Mouse (Mus musculus): ENCODE data around the gene Sertad3. TPM values are rescaled to one million over a fixed set of nuclear protein-coding genes. Genes with fewer than 3 reads are reported as not detected.

The Sertad3 gene
- total RNA-seq (2015) (2.5 and 2.9 TPM in 2 replicates), total RNA-seq (2017) (6.1 and 7.6 TPM in 2 replicates)

DNA sequence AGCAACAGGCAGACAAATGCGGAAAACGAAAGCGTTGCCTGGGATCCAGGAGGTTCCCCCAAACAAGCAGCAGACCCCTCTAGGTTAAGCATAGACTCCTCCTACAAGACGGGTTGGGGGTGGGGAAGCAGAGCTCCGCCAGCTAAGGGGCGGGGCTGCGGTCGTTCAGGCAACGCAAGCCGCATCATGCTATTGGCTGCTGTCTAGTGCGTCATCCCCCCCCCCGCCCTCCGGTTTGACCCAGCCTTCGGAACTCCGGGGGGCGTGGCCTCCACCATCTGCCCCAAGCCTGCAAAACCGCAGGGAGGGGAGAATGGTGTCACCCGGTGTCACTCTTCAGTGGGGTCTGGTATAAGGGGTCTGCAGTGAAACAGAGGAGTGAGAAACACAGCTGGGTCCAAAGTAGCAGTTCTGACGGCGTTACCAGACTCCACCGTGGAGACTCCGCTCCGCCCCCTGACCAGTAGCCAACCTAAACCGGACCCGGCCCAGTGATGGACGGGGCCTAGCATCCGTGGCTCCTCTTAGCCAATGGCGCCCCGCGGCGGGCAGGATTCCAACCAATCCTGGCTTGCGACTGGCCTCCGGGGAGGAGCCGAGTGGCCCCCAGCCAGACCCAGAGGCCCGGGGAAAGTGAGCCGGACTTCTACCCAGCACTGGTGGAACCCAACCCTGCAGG, at the start of gene Sertad3:
Gene Sertad3, plus strand, starts transcription at position 613 of the 679 bp plus-strand sequence.
- ATAC-seq (replicated peaks; ENCODE audit: poor library complexity), result peak; percentile 71

- ATAC-seq (replicated peaks; ENCODE audit: poor library complexity), result no peak
These were observed 46.2 kb upstream of the Sertad3 start for GRCm38 (mm10) chr7:27427387-27427786.

- no peak for ATAC-seq (replicated peaks; ENCODE audit: poor library complexity)
These were observed 45.6 kb upstream of the Sertad3 start for GRCm38 (mm10) chr7:27428002-27428401.

DNA sequence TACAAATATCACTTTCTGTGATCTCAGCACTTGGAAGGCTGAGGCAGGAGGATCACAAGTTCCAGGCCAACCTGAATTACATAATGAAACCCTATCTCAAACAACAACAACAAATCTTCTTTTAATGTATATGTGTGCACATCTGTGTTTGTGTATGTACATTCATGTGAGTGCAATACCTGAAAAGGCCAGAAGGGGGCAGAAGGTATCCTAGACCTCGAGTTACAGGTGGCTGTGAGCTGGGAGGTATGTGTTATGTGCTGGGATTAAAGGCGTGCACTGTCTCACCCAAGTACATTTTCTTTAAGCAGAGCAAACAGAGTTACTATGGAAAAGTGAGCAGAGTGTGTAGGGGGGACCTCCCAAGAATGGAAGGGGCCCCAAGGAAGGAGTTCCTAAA, 44.4 kb upstream of the Sertad3 start:
- no peak for ATAC-seq (replicated peaks; ENCODE audit: poor library complexity)

DNA sequence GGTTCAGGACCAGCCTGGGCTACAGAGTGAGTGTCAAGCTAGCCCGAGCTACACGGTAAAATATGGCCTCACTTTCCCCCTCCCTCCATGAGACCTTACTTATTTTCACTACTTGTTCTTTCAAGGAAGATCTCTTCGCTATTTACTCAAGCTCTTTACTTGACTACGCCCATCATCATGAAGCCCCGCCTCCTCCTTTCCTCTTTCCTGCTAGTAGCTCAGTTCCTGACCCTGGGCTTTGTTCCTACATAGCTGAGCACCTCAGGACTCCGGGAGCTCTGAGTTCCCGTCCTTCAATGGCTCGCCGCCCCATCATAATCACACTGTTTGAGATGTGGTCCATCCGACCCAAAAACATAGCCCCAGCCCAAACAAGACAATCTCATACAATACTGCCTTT, 40.2 kb upstream of the Sertad3 start:
- no peak for ATAC-seq (replicated peaks; ENCODE audit: poor library complexity)

DNA sequence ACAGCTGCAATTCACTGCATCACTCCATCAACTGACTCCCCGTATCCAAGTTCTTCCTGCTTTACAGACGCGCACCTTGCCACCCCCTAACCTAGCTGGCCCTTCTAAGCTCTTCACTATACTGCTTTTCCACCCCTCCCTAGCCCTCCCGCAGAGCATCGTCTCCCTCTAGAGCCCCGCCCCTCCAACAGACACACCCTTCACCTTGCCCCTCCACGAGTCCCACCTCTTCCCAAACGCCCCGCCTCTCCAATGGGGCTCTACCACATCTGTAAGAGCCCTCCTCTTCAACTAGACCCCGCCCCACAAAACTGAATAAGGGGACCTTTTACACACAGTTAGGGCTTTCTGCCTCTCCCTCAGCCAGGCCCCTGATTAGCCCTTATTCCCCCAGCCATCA, 39.8 kb upstream of the Sertad3 start:
- ATAC-seq (replicated peaks; ENCODE audit: poor library complexity), result peak; percentile 35

- peak; percentile 92 for ATAC-seq (replicated peaks; ENCODE audit: poor library complexity)
These were observed 36.0 kb upstream of the Sertad3 start for GRCm38 (mm10) chr7:27437544-27437943.

DNA sequence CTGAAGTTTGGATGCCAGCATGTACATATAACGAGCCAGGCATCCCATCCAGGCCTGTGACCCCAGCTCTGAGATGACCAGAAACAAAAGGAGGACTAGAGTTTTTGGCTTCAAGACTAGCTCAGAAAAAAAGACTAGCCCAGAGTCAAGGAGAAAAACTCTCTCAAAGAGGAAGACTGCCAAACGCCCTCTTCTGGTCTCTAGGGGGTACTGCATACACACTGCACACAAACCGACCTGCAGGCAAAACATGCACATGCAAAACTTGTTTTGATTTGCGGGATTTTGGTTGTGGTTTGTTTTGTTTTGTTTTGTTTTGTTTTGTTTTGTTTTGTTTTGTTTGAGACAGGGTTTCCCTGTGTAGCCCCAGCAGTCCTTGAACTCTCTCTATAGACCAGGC, 33.6 kb upstream of the Sertad3 start:
- ATAC-seq (replicated peaks; ENCODE audit: poor library complexity), result 0 out of 2 replicates have a peak, but pooled peaks have one; percentile 44

- ATAC-seq (replicated peaks; ENCODE audit: poor library complexity), result no peak
These were observed 27.5 kb upstream of the Sertad3 start for GRCm38 (mm10) chr7:27446051-27446450.

- no peak for ATAC-seq (replicated peaks; ENCODE audit: poor library complexity)
These were observed 26.8 kb upstream of the Sertad3 start for GRCm38 (mm10) chr7:27446521-27447418.

- peak; percentile 76 for ATAC-seq (replicated peaks; ENCODE audit: poor library complexity)
These were observed 25.9 kb upstream of the Sertad3 start, which contains the start of the genes Sptbn4 and Blvrb for GRCm38 (mm10) chr7:27447419-27448286. Sptbn4 (minus strand) TSS chr7:27447686. Blvrb (plus strand) TSS chr7:27447978.

GRCm38 (mm10) chr7:27448421-27449206, 25.0 kb upstream of the Sertad3 start:
- peak; percentile 18 for ATAC-seq (replicated peaks; ENCODE audit: poor library complexity)

GRCm38 (mm10) chr7:27449256-27449862, 24.2 kb upstream of the Sertad3 start:
- peak; percentile 25 for ATAC-seq (replicated peaks; ENCODE audit: poor library complexity)

- no peak for ATAC-seq (replicated peaks; ENCODE audit: poor library complexity)
These were observed 22.2 kb upstream of the Sertad3 start for GRCm38 (mm10) chr7:27451359-27451758.

GRCm38 (mm10) chr7:27452206-27452770, 21.3 kb upstream of the Sertad3 start:
- no peak for ATAC-seq (replicated peaks; ENCODE audit: poor library complexity)

- ATAC-seq (replicated peaks; ENCODE audit: poor library complexity), result peak; percentile 45
These were observed 19.0 kb upstream of the Sertad3 start for GRCm38 (mm10) chr7:27454461-27455121.

DNA sequence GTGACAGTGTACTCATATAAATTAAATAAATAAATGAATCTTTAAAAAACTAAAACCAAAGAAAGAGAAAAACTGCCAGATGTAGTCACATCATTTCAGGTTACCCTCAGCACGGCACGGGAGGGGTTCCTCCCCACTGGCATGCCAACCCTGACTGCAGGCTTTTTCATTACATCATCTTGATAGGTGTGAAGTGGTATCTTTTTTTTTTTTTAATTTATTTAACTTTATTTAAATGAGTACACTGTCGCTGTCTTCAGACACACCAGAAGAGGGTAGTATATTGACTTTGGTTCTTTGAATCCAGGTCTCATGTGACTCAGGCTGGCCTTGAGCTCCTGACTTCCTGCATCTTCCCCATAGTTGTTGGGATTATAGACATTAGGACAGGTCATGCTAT, 18.3 kb upstream of the Sertad3 start:
- ATAC-seq (replicated peaks; ENCODE audit: poor library complexity), result no peak

DNA sequence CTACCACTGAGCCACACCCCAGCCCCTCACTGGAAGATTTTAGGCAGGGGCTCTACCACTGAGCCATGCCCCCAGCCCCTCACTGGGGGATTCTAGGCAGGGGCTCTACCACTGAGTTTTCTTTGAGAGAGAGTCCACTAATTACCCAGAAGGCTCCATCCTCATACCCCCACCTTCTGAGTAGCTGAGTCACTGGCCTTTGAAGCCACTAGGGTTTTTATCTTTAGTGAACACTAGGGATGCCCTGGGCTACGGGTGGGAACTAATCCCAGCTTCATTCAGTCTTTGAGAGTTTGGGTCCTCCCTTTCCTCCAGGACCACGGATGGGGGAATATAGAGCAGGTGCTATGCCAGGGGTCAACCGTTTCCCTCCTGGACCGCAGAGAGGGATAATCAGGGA, 15.0 kb upstream of the Sertad3 start:
- peak; percentile 40; the same call in 1 of the 2 replicates for ATAC-seq (replicated peaks; ENCODE audit: poor library complexity)

GRCm38 (mm10) chr7:27459640-27460039, 13.9 kb upstream of the Sertad3 start:
- ATAC-seq (replicated peaks; ENCODE audit: poor library complexity), result peak; percentile 26

All from megakaryocyte progenitor cell, adult 5-6 weeks (primary cell).